Mouse (Mus musculus) right cerebral cortex, postnatal 25 days (tissue): ENCODE measurements around the gene Cdc42bpg.

ENCODE experiments used
- DNase-seq: peaks from one replicate; pipeline ENCODE4 v3.0.0; 2022

The Cdc42bpg gene

GRCm38 (mm10) chr19:6352107-6352505 is 45.9 kb downstream of the Cdc42bpg start:
- DNase-seq, result no peak

DNA sequence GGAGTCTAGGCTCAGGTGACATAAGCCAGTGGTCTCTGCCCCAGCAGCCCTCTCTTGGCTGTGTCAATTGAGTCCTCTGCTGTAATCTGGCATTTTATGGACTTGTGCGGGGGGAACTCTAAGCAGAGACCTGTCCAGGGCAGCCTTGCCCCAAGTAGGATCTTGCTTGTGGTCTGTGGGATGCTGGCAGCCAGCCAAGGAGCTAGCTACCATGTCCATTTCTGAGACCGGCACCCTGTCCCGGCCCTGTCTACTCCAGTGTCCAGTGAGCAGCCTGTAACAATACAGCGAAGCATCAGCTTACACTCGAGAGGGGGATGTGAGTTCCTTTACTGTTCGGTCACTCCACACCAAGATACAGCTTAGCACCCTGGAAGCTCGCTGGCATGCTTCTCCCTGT is 47.8 kb downstream of the Cdc42bpg start:
- no peak for DNase-seq

GRCm38 (mm10) chr19:6361291-6361690 is 55.0 kb downstream of the Cdc42bpg start:
- DNase-seq, result no peak

- no peak for DNase-seq
These were observed 56.8 kb downstream of the Cdc42bpg start for GRCm38 (mm10) chr19:6363091-6363410.

DNA sequence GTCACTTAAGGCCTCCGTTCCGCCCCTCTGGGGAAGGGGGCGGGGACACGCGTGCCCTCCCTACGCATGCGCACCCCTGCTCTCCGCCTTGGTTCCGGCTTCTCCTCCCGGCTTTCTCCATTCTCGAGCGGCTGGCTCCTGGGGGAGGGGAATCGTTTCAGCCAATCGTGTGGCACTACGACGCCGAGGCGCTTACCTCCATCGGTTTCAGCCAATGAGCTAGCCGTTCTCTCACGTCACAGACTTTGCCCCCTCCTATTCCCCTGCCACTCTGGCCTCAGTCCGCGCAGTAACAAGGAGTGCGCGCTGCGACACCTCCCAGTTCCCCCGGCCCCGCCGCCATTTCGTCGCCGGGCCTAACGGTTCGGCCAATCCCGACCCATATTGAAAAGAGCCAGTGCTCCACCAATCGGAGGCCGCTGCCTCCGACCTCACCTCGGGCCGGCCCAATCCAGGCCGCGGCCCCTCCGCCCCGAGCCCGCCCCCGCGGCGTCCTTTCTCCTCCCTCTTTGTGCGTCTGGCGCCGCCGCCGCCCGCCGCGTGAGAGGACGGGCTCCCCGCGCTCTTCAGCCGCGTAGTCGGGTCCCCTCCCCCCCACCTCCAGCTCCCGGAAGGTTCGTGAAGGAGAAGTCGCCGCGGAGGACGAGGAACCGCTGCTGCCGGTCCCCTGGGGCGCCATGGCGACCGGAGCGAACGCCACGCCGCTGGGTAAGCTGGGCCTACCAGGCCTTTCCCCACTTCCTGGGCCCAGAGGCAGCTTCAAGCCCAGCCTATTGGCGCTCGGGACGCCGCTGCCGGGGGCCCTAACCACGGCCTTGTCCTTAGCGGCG is 57.4 kb downstream of the Cdc42bpg start, which contains the start of gene Sf1:
TSS of gene Sf1 (plus strand) at position 280 of the 830 bp plus-strand sequence.
- DNase-seq, result peak; percentile 100

- peak; percentile 92 for DNase-seq
These were observed 58.1 kb downstream of the Cdc42bpg start for GRCm38 (mm10) chr19:6364317-6364725.

- DNase-seq, result no peak
These were observed 58.6 kb downstream of the Cdc42bpg start for GRCm38 (mm10) chr19:6364842-6365241.

- DNase-seq, result no peak
These were observed 63.9 kb downstream of the Cdc42bpg start for GRCm38 (mm10) chr19:6370175-6370574.

DNA sequence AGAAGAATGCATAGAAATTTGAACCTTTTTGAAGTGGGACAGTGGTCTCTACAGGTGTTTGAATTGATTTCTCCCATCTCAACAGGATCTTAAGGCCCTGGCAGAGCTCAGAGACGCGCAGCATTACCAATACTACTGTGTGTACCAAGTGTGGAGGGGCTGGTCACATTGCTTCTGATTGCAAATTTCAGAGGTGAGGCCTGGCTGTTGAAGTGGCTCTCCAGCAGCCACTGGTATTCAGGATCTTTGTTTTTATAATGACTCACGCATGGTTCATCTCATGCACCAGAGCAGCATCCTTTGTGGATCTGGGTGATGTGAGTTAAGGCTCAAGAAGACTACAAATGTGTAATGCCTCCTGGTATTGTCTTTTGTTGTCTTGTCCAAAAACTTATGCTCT is 66.2 kb downstream of the Cdc42bpg start:
- DNase-seq, result no peak

GRCm38 (mm10) chr19:6373539-6374400 is 67.5 kb downstream of the Cdc42bpg start:
- peak; percentile 46 for DNase-seq

DNA sequence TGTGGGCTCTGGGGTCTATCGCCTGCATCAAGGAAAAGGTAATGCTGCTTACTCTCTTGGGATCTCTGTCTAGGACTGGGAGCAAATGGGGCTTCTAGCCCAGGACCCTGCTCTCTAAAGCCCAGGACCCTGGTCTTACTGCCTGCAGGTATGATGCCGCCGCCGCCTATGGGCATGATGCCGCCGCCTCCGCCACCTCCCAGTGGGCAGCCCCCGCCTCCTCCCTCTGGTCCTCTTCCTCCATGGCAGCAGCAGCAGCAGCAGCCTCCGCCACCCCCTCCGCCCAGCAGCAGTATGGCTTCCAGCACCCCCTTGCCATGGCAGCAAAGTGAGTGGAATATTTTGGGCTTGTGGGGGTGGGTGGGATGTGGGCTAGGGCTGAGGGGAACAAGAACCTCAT is 68.3 kb downstream of the Cdc42bpg start:
- no peak for DNase-seq
